Mouse (Mus musculus): ENCODE data around the gene Tmem212.

DNA sequence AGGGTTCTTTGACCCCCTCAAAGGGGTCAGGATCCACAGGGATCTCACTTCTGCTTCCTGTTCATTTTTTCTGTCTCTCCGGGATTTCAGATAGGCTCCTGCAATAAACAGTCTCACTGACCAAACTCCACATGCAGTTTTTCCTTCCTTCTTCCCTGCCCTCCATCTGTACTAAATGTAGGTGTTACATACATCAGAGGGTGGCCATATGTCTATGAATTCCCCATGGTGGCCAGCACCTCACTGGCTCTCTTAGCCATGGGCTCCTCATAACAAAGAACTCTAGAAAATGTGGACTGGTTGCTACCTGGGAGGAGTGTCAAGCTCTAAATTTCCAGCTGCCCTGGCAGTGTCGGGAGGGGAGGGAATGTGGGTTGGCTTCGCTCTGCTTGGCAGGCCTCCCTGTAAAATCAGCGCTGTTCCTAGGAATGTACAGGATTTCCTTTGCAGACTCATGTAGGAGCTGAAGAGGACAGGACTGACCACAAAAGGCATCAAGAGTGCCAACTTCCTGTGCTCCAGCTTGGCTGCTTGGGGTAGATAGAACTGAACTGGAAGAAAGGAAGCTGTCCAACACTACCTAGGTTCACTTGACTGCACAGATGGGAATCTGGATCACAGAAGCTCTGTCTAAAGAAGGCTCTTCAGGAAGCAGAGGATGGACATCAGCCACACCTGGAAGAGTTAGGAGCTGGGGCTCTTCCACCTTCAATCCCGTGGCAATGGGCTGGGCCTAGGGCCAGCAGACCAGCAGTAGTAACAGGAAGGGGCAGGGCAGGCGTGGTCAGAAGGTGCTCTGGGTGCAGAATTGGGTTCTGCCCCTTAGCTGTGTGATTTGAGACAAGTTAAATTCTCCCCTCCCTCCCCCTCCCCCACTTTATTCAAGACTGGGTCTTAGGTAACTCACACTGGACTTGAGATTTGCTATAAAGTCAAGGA is 14.0 kb downstream of the Tmem212 start:
- TF ChIP-seq POLR2A (IDR thresholded peaks at IDR 0.05; ENCODE audit: control insufficient read depth, extremely low read depth, insufficient read depth, low read length, poor library complexity) (no peak), CTCF (IDR thresholded peaks at IDR 0.05; ENCODE audit: borderline replicate concordance, control insufficient read depth, extremely low read depth, insufficient read depth, low read length, poor library complexity) (no peak)

Data from thymus, adult 2 months (tissue).